Mouse (Mus musculus): Measurements from ENCODE around the gene Wnt11.

GRCm38 (mm10) chr7:98876119-98876518, 41.2 kb downstream of the Wnt11 start:
- TF ChIP-seq ZNF384 (IDR thresholded peaks at IDR 0.05; ENCODE audit: low read depth, low read length) (no peak), JUND (IDR thresholded peaks at IDR 0.05; ENCODE audit: low read depth, low read length) (no peak), POLR2AphosphoS5 (IDR thresholded peaks at IDR 0.05; ENCODE audit: borderline replicate concordance, low read depth, low read length) (no peak), CTCF (IDR thresholded peaks at IDR 0.05 in 2 of 3, conservative IDR thresholded peaks at IDR 0.05 in 1 of 3; ENCODE audit: control insufficient read depth in 1 of 3, insufficient read depth in 1 of 3, low read depth in 2 of 3, low read length in 3 of 3, poor library complexity in 1 of 3, severe bottlenecking in 1 of 3) (no peak), POLR2A (IDR thresholded peaks at IDR 0.05; ENCODE audit: control insufficient read depth in 1 of 2, insufficient read depth in 1 of 2, low read depth in 1 of 2, low read length in 2 of 2, poor library complexity in 1 of 2) (no peak), USF1 (IDR thresholded peaks at IDR 0.05; ENCODE audit: low read depth, low read length) (no peak), ZMIZ1 (IDR thresholded peaks at IDR 0.05; ENCODE audit: low read depth, low read length) (no peak), KAT2A (conservative IDR thresholded peaks at IDR 0.05; ENCODE audit: low read depth, low read length) (no peak), ELF1 (IDR thresholded peaks at IDR 0.05; ENCODE audit: low read depth, low read length) (no peak), SIN3A (IDR thresholded peaks at IDR 0.05; ENCODE audit: low read length) (no peak), USF2 (IDR thresholded peaks at IDR 0.05; ENCODE audit: borderline replicate concordance in 1 of 2, insufficient read depth in 1 of 2, low read depth in 1 of 2, low read length in 2 of 2) (no peak), CHD2 (IDR thresholded peaks at IDR 0.05; ENCODE audit: low read length) (no peak), POLR2AphosphoS2 (IDR thresholded peaks at IDR 0.05; ENCODE audit: low read length) (no peak), MAX (IDR thresholded peaks at IDR 0.05; ENCODE audit: low read length) (no peak)
